Mouse (Mus musculus): ENCODE results near the gene Vmn2r47. TPM values are rescaled to one million over a fixed set of nuclear protein-coding genes. Genes with fewer than 3 reads are reported as not detected.
"Not testable (repeated sequence)": the region's sequence is repeated elsewhere in the genome, so short reads cannot be mapped to it uniquely, and the experiment has no call there.

Gene Vmn2r47
- not detected for total RNA-seq (2021)
- not detected in 2 replicates for polyA plus RNA-seq (2012; rRNA removed)
- long read RNA-seq: 0 reads

GRCm38 (mm10) chr7:9841225-9841624, at the start of gene Vmn2r47:
Gene Vmn2r47, minus strand, starts transcription at chr7:9841325.
- H3K36me3 ChIP-seq (ENCODE audit: control insufficient read depth, insufficient read depth, low read length); DNase-seq; H3K27ac ChIP-seq; H3K9ac ChIP-seq (ENCODE audit: low read depth, low read length); H3K4me3 ChIP-seq; H3K4me1 ChIP-seq (ENCODE audit: control insufficient read depth, insufficient read depth, low read length); H3K27me3 ChIP-seq (ENCODE audit: control insufficient read depth, insufficient read depth, low read length); intact Hi-C loops (cut with DNase I); H3K79me2 ChIP-seq (replicated peaks; ENCODE audit: control insufficient read depth, insufficient read depth, low read length): not testable (repeated sequence)
- WGBS: no CpG with 5 or more reads among the region's 1 CpGs

GRCm38 (mm10) chr7:9770471-9770870, 70.7 kb downstream of the Vmn2r47 start, which contains the start of gene Vmn2r46:
Gene Vmn2r46, minus strand, starts transcription at chr7:9770571.
- DNase-seq; H3K27ac ChIP-seq; H3K4me3 ChIP-seq; H3K79me2 ChIP-seq (replicated peaks; ENCODE audit: control insufficient read depth, insufficient read depth, low read length); H3K36me3 ChIP-seq (ENCODE audit: control insufficient read depth, insufficient read depth, low read length); H3K27me3 ChIP-seq (ENCODE audit: control insufficient read depth, insufficient read depth, low read length); H3K4me1 ChIP-seq (ENCODE audit: control insufficient read depth, insufficient read depth, low read length); H3K9ac ChIP-seq (ENCODE audit: low read depth, low read length); intact Hi-C loops (cut with DNase I): not testable (repeated sequence)
- WGBS: no CpG with 5 or more reads among the region's 1 CpGs

Other genes with a start within 250 kb of the Vmn2r47 start
- not detected for gene Vmn2r46, start 70.8 kb downstream of the Vmn2r47 start, total RNA-seq (2021)
- not detected in 2 replicates for gene Vmn2r46, start 70.8 kb downstream of the Vmn2r47 start, polyA plus RNA-seq (2012; rRNA removed)
- gene Vmn2r48, start 112.3 kb upstream of the Vmn2r47 start, total RNA-seq (2021): not detected
- gene Vmn2r48, start 112.3 kb upstream of the Vmn2r47 start, polyA plus RNA-seq (2012; rRNA removed): not detected in 2 replicates
- gene Vmn2r49, start 150.9 kb upstream of the Vmn2r47 start, total RNA-seq (2021): not detected
- gene Vmn2r49, start 150.9 kb upstream of the Vmn2r47 start, polyA plus RNA-seq (2012; rRNA removed): not detected in 2 replicates
- gene Vmn2r50, start 212.0 kb upstream of the Vmn2r47 start, total RNA-seq (2021): not detected
- gene Vmn2r50, start 212.0 kb upstream of the Vmn2r47 start, polyA plus RNA-seq (2012; rRNA removed): not detected in 2 replicates